ENCODE assay signal across 25 mouse cellular contexts in the genomic region with DNA sequence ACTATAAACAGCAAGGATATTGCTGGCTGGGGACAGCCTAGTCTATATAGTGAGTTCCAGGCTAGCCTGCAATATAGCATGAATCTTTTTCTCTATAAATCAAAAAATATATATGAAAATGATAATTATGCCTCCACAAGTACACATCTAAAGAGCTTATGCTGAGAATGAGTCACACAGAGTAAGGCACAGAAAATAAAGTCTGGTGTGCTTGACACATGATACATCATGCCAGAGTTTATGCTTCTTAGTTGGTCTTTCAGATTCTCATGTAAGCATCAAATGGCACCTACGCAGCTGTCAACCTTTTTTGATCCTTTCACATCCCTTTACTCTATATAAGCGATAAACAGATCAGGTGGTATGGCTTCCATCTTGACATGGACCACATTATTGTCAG.
"Had no signal": no experiment of that assay in that cellular context is flagged by ENCODE, and none has a peak within 500 bp of the region (broad histone marks: within the 10 kb centered on the region; RNA-seq: fewer than 3 reads in every experiment).

No protein-coding gene starts in this region.

- DNase-seq: cerebellum, adult 8-10 months; cerebellum, adult 9-10 months; cerebellum, adult 9-11 months; cerebellum, postnatal 10 days; cerebellum, postnatal 14 days; cerebellum, postnatal 25 days; cerebellum, postnatal 36 days; embryo, embryonic 11 days; gastrocnemius, adult 2 months; gastrocnemius, postnatal 10 days; gastrocnemius, postnatal 14 days; gastrocnemius, postnatal 25 days; gastrocnemius, postnatal 36 days; heart, adult 11 months; heart, adult 18-20 months; heart, adult 2 months had no signal

- H3K27ac ChIP-seq: embryonic facial prominence, embryonic 10.5 days; embryonic facial prominence, embryonic 12.5 days; embryonic facial prominence, embryonic 13.5 days; embryonic facial prominence, embryonic 15.5 days; forebrain, embryonic 10.5 days; forebrain, embryonic 12.5 days; forebrain, embryonic 13.5 days; gastrocnemius, adult 2 months; heart, adult 2 months had no signal

- H3K4me3 ChIP-seq: embryonic facial prominence, embryonic 10.5 days; embryonic facial prominence, embryonic 12.5 days; embryonic facial prominence, embryonic 13.5 days; embryonic facial prominence, embryonic 15.5 days; erythroblast, embryonic 14.5 days; forebrain, embryonic 10.5 days; forebrain, embryonic 12.5 days; forebrain, embryonic 13.5 days; forebrain, embryonic 15.5 days; gastrocnemius, adult 2 months; heart, adult 2 months had no signal

- ATAC-seq: forebrain, embryonic 15.5 days had no signal
